Mouse (Mus musculus) stomach, adult 2 months (tissue): ENCODE data around the gene Ptpdc1. TPM values are rescaled to one million over a fixed set of nuclear protein-coding genes. Genes with fewer than 3 reads are reported as not detected.

Experiments
- polyA plus RNA-seq: library from polyadenylated mRNA; depleted of rRNA; stranded (reverse); fragments of >200 nt; gene quantifications from 2 replicates; pipeline ENCODE4 v1.2.3, GENCODE M21; 2012; rRNA removed

Gene Ptpdc1
- polyA plus RNA-seq, result 0.42 and 0.65 TPM in 2 replicates

GRCm38 (mm10) chr13:48625433-48626184 lies at the start of gene Ptpdc1:
Ptpdc1 (minus strand) TSS chr13:48625664.

GRCm38 (mm10) chr13:48662431-48663143 lies 37.1 kb upstream of the Ptpdc1 start, which contains the start of gene Barx1:
Barx1 (plus strand) TSS chr13:48662998.

Other genes with a start within 250 kb of the Ptpdc1 start
- gene Zfp169, start 112.2 kb downstream of the Ptpdc1 start, polyA plus RNA-seq, result 1.5 and 1.7 TPM in 2 replicates
- gene A830005F24Rik, start 112.1 kb downstream of the Ptpdc1 start, polyA plus RNA-seq, result not detected in 2 replicates
- 120 and 198 TPM in 2 replicates for gene Barx1, start 37.3 kb upstream of the Ptpdc1 start, polyA plus RNA-seq
- 5.6 and 6.1 TPM in 2 replicates for gene Phf2, start 245.5 kb upstream of the Ptpdc1 start, polyA plus RNA-seq